Mouse (Mus musculus) megakaryocyte, embryonic 14.5 days (primary cell): ENCODE data around the gene Taok2.

Experiments
- FLI1 ChIP-seq: IDR thresholded peaks from 2 replicates; pipeline ENCODE4 v1.6.1; 2012; ENCODE audit warnings: low read length, inconsistent platforms, mixed read lengths
- GATA1 ChIP-seq: IDR thresholded peaks from 3 replicates; pipeline ENCODE4 v1.6.1; 2012; ENCODE audit warnings: mixed read lengths, low read length, inconsistent platforms, borderline replicate concordance

GRCm38 (mm10) chr7:126860987-126861386, 23.5 kb downstream of the Taok2 start:
- TF ChIP-seq GATA1 (no peak), FLI1 (no peak)
